Mouse (Mus musculus) embryo, embryonic 11.5 days (tissue): Measurements from ENCODE around the gene Med19.

Source experiments
- DNase-seq: peaks from one replicate; pipeline ENCODE4 v3.0.0-alpha.2; 2012; ENCODE audit warnings: low read depth, low spot score

The Med19 gene

GRCm38 (mm10) chr2:84677968-84678880 lies at the start of gene Med19, which contains the start of gene Gm28635:
TSS of gene Med19 (plus strand) at chr2:84678402.
TSS of gene Gm28635 (minus strand) at chr2:84678041.
- DNase-seq = peak; percentile 97

- no peak for DNase-seq
These were observed 46.2 kb upstream of the Med19 start for GRCm38 (mm10) chr2:84632001-84632400.

- DNase-seq = no peak
These were observed 45.2 kb upstream of the Med19 start for GRCm38 (mm10) chr2:84632999-84633398.

GRCm38 (mm10) chr2:84634006-84634405 lies 44.2 kb upstream of the Med19 start:
- DNase-seq = no peak

GRCm38 (mm10) chr2:84634934-84635482 lies 43.2 kb upstream of the Med19 start:
- DNase-seq = no peak

GRCm38 (mm10) chr2:84635611-84636010 lies 42.6 kb upstream of the Med19 start:
- DNase-seq = peak; percentile 59

- no peak for DNase-seq
These were observed 41.9 kb upstream of the Med19 start for GRCm38 (mm10) chr2:84636231-84636741.

GRCm38 (mm10) chr2:84637452-84638165 lies 40.6 kb upstream of the Med19 start:
- no peak for DNase-seq

- no peak for DNase-seq
These were observed 39.6 kb upstream of the Med19 start for GRCm38 (mm10) chr2:84638428-84639220.

GRCm38 (mm10) chr2:84640833-84641232 lies 37.4 kb upstream of the Med19 start:
- DNase-seq = no peak

GRCm38 (mm10) chr2:84646138-84646537 lies 32.1 kb upstream of the Med19 start:
- DNase-seq = no peak

- DNase-seq = no peak
These were observed 31.1 kb upstream of the Med19 start for GRCm38 (mm10) chr2:84647051-84647568.

GRCm38 (mm10) chr2:84648369-84648768 lies 29.8 kb upstream of the Med19 start:
- DNase-seq = no peak

- DNase-seq = no peak
These were observed 28.5 kb upstream of the Med19 start for GRCm38 (mm10) chr2:84649674-84650073.

- DNase-seq = peak; percentile 82
These were observed 27.6 kb upstream of the Med19 start, which contains the start of gene Ctnnd1 for GRCm38 (mm10) chr2:84650464-84651195. TSS of gene Ctnnd1 (minus strand) at chr2:84650765.

GRCm38 (mm10) chr2:84653354-84653753 lies 24.8 kb upstream of the Med19 start:
- DNase-seq = no peak

GRCm38 (mm10) chr2:84655864-84656263 lies 22.3 kb upstream of the Med19 start:
- no peak for DNase-seq

GRCm38 (mm10) chr2:84658806-84659205 lies 19.4 kb upstream of the Med19 start, which contains the start of gene Btbd18:
TSS of gene Btbd18 (plus strand) at chr2:84659079.
- DNase-seq = no peak

GRCm38 (mm10) chr2:84660253-84660652 lies 17.9 kb upstream of the Med19 start:
- no peak for DNase-seq

- no peak for DNase-seq
These were observed 15.3 kb upstream of the Med19 start for GRCm38 (mm10) chr2:84662866-84663265.
